Mouse (Mus musculus) midbrain, embryonic 15.5 days (tissue): ENCODE measurements around the gene Cerk. TPM values are rescaled to one million over a fixed set of nuclear protein-coding genes. Genes with fewer than 3 reads are reported as not detected.

ENCODE experiments used
- ATAC-seq: fragments of 200-750 bp; cut with Nextera tagmentation; replicated peaks from 2 replicates; pipeline ENCODE4 v1.8.0; 2017; ENCODE audit warnings: moderate TSS enrichment
- H3K27ac ChIP-seq: fragments of 300-500 bp; sonication (generic); 2 replicates; pipeline ENCODE4 v1.5.1; 2015; ENCODE audit warnings: mild to moderate bottlenecking, inconsistent platforms
- H3K27me3 ChIP-seq: fragments of 300-500 bp; sonication (generic); replicated peaks from 2 replicates; pipeline ENCODE4 v1.6.1; 2015; ENCODE audit warnings: inconsistent platforms
- H3K36me3 ChIP-seq: fragments of 300-500 bp; sonication (generic); replicated peaks from 2 replicates; pipeline ENCODE4 v1.6.1; 2015; ENCODE audit warnings: inconsistent platforms
- H3K4me1 ChIP-seq: fragments of 300-500 bp; sonication (generic); 2 replicates; pipeline ENCODE4 v1.6.1; 2015; ENCODE audit warnings: inconsistent platforms
- H3K4me2 ChIP-seq: fragments of 300-500 bp; sonication (generic); 2 replicates; pipeline ENCODE4 v1.6.1; 2015; ENCODE audit warnings: inconsistent platforms, mild to moderate bottlenecking, moderate library complexity
- H3K4me3 ChIP-seq: fragments of 300-500 bp; sonication (generic); 2 replicates; pipeline ENCODE4 v1.5.1; 2015; ENCODE audit warnings: mild to moderate bottlenecking, inconsistent platforms
- H3K9ac ChIP-seq: fragments of 300-500 bp; sonication (generic); 2 replicates; pipeline ENCODE4 v1.6.1; 2015; ENCODE audit warnings: mild to moderate bottlenecking, inconsistent platforms
- H3K9me3 ChIP-seq: fragments of 300-500 bp; sonication (generic); 2 replicates; pipeline ENCODE4 v1.6.1; 2016; ENCODE audit warnings: inconsistent platforms
- WGBS: fragments of 180-500 bp; shearing (Covaris S2); methylation state at CpG from one replicate; pipeline ENCODE4 v1.1.7; 2015; ENCODE audit warnings: mixed read lengths; 5-methylcytosine and 5-hydroxymethylcytosine counted together
- polyA plus RNA-seq: library from polyadenylated mRNA; unstranded; fragments of >200 nt; fragmentation: Nextera tagmentation; extraction: Ambion mirVana; gene quantifications from 2 replicates; pipeline ENCODE4 v1.2.1, GENCODE M21; 2015

Cerk gene
- polyA plus RNA-seq, 1 experiment from 2014 or later: 25.8 TPM

DNA sequence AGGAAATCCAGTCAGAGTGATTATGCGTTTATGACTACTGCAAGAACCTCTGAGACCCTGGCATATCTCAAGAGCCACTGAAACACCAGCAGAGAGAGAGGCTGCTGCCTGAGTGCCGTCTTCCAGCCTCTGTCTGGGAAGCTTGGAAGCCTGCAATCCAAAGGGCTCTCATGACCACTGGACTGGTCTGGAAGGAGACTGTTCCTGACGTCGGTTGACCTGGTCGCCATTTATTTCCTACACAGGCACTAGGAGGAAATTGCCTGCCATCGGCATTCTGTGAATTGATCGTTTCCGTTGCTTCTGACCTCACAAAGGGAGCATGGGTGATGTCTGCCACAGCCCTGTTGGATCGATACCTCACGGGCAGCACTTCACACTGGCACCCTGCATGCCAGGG, 9.8 kb downstream of the Cerk start:
- Histone ChIP-seq H3K27ac (no peak overlapping the region), H3K4me2 (no peak overlapping the region), H3K27me3 (no peaks in the 10 kb centered on the region), H3K4me3 (no peak overlapping the region), H3K9ac (no peak overlapping the region), H3K9me3 (no peaks in the 10 kb centered on the region), H3K36me3 (no peaks in the 10 kb centered on the region), H3K4me1 (peaks cover 15% of the 10 kb centered on the region)
- 90% methylated on average over 10 of the region's 10 CpGs for WGBS
- no peak for ATAC-seq

DNA sequence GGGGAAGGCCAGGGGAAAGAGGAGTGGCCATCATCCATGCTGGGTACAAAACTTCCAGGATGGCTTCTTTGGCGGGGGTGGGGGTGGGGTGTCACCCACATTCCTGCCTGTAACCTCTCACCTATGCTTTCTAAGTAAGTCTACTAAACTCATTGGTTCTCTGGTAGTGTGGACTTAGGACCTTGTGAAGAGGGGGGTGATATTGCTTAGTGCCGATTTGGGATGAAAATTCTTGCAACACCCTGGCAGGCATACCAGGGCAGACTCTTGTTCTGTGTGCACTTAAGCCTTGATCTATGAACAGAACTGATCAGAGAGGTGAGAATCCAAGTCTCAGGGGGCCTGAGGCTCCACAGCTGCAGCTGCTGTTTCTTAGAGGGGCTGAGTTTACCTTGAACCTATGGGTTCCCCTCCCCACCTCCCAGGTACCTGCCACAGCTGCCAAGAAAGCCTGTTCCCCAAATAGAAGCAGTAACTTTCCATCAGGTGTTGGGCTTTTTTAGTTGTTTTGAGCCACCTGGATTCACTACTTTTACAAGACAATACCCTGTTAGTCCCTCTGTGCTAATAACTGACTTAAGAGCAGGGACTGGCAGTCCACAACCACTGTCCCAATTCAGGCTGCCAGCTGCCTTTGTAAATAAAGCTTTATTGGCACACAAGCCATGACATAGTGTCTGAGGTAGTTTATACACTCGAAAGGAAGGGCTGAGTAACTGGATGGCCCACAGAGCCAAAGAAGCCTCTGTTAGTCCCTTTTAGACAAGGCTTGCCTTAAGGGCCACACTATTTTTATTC, 10.5 kb downstream of the Cerk start:
- H3K36me3 ChIP-seq: no peaks in the 10 kb centered on the region
- no peaks in the 10 kb centered on the region for H3K27me3 ChIP-seq
- H3K9me3 ChIP-seq: no peaks in the 10 kb centered on the region
- peaks cover 15% of the 10 kb centered on the region for H3K4me1 ChIP-seq
- no peak overlapping the region for H3K4me3 ChIP-seq
- H3K9ac ChIP-seq: no peak overlapping the region
- no peak for ATAC-seq
- H3K27ac ChIP-seq: no peak overlapping the region
- H3K4me2 ChIP-seq: no peak overlapping the region
- 84% methylated on average over 3 of the region's 3 CpGs for WGBS

DNA sequence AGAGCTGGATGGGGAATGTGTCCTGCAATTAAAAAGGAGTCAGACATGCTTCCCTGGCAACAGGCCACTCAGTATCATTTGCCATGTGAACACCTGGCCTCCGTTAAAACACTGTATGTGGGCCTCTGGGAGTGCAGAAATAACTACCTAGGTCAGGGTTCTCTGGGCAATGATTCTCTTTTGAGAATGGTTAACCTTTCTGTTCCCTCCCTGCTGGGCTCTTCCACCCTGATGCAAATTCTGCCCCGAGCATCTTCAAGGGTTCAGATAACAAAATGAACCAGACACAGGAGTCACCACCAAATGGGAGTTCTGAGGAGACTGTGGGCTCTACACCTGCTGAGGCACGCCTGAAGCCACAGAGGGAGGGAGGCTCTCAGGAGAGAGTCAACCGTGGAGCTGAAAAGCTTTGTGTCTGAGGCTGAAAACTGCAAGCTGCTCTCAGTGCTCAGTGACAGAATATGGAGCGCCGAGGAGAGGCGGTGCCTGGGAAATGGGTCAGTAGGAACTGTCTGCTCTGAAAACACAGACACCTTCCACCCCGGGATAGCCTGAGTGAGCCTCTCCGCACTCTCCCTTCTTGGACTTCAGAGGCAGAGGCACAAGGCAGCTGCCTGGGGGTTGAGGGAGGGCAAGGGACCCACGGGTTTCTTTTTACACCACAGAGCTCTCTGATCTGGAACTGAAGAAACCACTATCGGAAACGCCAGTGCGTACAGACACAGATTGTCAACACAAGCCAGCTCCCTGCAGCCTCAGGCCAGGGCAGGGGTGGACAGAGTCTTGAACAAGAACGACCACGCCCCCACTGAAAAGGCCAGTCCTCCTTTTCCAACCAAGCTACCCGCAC, 12.6 kb downstream of the Cerk start:
- no peak overlapping the region for H3K9ac ChIP-seq

DNA sequence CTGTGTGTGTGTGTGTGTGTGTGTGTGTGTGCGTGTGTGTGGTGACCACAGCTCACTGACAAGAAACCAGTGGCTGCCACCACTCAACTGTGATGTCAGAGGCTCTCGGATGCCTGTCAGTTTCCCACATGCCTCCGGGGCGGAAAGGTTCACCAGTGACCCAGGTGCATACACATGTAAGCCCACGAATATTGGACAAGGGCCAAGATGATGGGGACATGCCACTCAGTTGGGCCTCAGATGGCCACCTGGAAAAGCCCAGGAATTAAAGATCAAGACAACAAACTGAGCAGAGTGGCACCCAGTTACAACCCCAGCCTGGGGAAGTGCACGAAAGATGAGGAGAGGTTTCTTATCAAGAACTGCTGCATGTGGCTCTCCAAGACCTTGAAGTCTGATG, 13.4 kb downstream of the Cerk start:
- Histone ChIP-seq H3K4me1 (peaks cover 30% of the 10 kb centered on the region), H3K4me2 (no peak overlapping the region), H3K9ac (no peak overlapping the region), H3K36me3 (no peaks in the 10 kb centered on the region), H3K9me3 (no peaks in the 10 kb centered on the region), H3K4me3 (no peak overlapping the region), H3K27ac (no peak overlapping the region), H3K27me3 (no peaks in the 10 kb centered on the region)
- ATAC-seq: no peak
- WGBS: 78% methylated on average over 6 of the region's 6 CpGs

More for the DNA sequence above, 12.6 kb downstream of the Cerk start:
- Histone ChIP-seq H3K4me1 (peaks cover 25% of the 10 kb centered on the region), H3K36me3 (no peaks in the 10 kb centered on the region), H3K27me3 (no peaks in the 10 kb centered on the region), H3K4me2 (no peak overlapping the region), H3K4me3 (no peak overlapping the region), H3K9me3 (no peaks in the 10 kb centered on the region), H3K27ac (no peak overlapping the region)
- WGBS: 47% methylated on average over 16 of the region's 16 CpGs
- ATAC-seq: no peak

DNA sequence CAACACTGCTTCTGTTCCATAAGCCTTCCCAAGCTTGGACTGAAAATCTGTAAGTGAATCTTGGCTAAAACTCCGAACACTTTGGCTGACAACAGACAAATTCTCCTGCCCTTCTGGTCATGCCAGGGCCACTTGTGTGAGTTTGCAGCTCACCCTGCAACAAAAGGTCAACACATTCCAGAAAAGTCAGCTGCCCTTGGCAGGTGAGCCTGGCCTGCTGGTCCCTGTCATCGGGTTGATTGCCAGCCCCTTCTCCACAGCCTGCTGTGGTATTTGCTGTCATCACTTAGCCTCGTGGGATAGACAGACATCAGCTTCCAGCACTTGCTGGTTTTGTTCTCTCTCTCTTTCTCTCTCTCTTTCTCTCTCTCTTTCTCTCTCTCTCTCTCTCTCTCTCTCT, 13.8 kb downstream of the Cerk start:
- no peak for ATAC-seq
- Histone ChIP-seq H3K9ac (no peak overlapping the region), H3K27ac (no peak overlapping the region), H3K36me3 (no peaks in the 10 kb centered on the region), H3K27me3 (no peaks in the 10 kb centered on the region), H3K9me3 (no peaks in the 10 kb centered on the region), H3K4me1 (peaks cover 30% of the 10 kb centered on the region), H3K4me2 (no peak overlapping the region), H3K4me3 (no peak overlapping the region)
- 61% methylated on average over 3 of the region's 3 CpGs for WGBS

DNA sequence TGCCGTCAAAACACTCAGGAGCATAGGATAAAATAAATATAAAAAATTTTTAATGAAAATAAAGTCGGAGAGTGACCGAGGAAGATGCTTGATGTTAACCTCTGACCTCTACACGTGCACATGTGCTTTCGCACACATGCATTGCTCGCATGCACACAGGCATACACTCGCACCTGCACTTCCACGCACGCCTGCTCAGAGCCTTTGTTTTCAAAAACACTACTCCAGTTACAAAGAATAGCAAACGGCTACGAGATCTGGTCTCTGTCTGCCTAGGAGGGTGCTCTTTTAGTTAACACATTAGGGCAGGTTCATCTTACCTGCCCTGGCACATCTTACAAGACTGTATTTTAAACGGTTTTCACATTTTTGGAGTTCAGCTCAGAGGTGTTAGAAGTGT, 14.6 kb downstream of the Cerk start:
- H3K9ac ChIP-seq: no peak overlapping the region
- no peak overlapping the region for H3K4me2 ChIP-seq
- no peak for ATAC-seq
- no peaks in the 10 kb centered on the region for H3K27me3 ChIP-seq
- 82% methylated on average over 12 of the region's 12 CpGs for WGBS
- H3K36me3 ChIP-seq: no peaks in the 10 kb centered on the region
- H3K9me3 ChIP-seq: no peaks in the 10 kb centered on the region
- H3K4me1 ChIP-seq: peaks cover 30% of the 10 kb centered on the region
- H3K27ac ChIP-seq: no peak overlapping the region
- H3K4me3 ChIP-seq: no peak overlapping the region

DNA sequence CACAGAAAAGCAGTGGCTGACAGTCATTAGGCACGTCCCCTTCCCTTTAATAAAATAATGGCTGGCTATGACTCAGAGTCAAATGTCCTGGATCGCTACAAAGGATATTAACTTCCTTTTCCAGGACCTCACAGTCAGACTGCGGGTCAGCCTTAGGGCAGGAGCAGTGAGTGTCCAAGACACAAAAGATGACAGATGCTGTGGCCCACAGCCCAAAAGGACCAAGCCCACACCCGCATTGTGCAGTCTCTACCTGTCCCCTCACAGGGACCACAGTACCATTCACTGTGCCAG, 16.2 kb downstream of the Cerk start:
- H3K36me3 ChIP-seq: no peaks in the 10 kb centered on the region
- H3K27me3 ChIP-seq: no peaks in the 10 kb centered on the region
- WGBS: 83% methylated on average over 4 of the region's 4 CpGs
- no peak overlapping the region for H3K4me2 ChIP-seq
- no peak overlapping the region for H3K9ac ChIP-seq
- H3K9me3 ChIP-seq: no peaks in the 10 kb centered on the region
- peaks cover 30% of the 10 kb centered on the region for H3K4me1 ChIP-seq
- ATAC-seq: no peak
- no peak overlapping the region for H3K27ac ChIP-seq
- H3K4me3 ChIP-seq: no peak overlapping the region

DNA sequence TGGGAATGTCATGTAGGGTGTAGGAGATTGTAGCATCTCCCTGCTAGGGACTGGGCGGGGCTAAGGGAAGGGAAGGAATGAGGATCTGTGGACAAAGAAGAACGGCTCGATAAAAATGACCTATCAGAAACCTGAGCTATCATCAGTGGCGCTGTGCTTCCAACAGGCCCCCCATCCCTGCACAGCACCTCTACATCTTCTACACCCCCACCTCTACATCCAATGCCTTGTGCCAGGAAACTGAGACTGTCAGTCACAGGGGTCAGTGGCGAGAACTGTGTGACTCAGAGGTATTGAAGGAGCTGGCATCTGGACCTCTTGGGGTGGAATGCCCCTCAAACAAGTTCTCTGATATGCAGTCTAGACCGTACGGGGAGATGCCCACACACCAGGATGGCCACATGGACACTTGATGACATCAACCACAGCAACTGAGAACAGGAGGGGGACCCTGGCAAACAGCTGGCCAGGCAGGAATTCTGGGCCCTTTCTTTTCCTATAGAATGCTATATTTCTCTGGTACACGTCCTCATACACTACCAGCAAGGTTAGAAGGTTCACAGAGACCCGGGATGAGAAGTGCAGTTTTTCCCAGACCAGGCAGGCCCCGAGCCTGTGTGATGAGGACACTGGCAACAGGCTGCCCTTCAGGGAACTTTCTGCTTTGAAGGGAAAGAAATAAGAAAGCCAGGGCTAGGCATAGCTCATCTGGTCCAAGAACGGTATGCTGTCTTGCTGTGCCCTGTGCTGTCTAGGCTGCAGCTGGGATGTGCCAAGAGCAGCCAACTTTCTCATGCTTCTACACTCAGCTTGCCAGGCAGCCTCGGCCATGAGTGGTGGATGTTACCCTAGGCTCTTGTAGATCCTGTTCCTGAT, 16.8 kb downstream of the Cerk start:
- Histone ChIP-seq H3K4me1 (peaks cover 29% of the 10 kb centered on the region), H3K4me3 (no peak overlapping the region), H3K9me3 (no peaks in the 10 kb centered on the region), H3K9ac (no peak overlapping the region), H3K27ac (no peak overlapping the region), H3K36me3 (no peaks in the 10 kb centered on the region), H3K27me3 (no peaks in the 10 kb centered on the region), H3K4me2 (no peak overlapping the region)
- WGBS: 76% methylated on average over 12 of the region's 12 CpGs
- no peak for ATAC-seq

DNA sequence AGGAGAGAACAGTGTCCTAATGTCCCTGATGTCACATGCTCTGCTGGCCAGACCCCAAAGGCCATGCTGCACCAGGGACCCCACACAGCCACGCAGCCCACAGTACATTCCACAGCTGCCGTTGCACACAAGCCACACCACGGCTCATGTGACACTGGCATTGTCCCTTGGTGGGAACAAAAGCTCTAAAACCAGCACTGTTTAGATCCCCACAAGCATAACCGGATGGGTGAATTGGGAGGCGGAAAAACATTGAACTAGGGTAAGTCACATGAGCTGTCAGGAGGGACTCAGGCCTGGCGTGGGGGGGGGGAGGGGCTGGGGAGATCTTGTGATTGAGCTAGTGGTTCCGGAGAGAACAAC, 17.5 kb downstream of the Cerk start:
- Histone ChIP-seq H3K4me3 (no peak overlapping the region), H3K36me3 (no peaks in the 10 kb centered on the region), H3K4me2 (no peak overlapping the region), H3K27ac (no peak overlapping the region), H3K9ac (no peak overlapping the region), H3K9me3 (no peaks in the 10 kb centered on the region), H3K4me1 (peaks cover 22% of the 10 kb centered on the region), H3K27me3 (no peaks in the 10 kb centered on the region)
- WGBS: 19% methylated on average over 7 of the region's 7 CpGs
- ATAC-seq: no peak

DNA sequence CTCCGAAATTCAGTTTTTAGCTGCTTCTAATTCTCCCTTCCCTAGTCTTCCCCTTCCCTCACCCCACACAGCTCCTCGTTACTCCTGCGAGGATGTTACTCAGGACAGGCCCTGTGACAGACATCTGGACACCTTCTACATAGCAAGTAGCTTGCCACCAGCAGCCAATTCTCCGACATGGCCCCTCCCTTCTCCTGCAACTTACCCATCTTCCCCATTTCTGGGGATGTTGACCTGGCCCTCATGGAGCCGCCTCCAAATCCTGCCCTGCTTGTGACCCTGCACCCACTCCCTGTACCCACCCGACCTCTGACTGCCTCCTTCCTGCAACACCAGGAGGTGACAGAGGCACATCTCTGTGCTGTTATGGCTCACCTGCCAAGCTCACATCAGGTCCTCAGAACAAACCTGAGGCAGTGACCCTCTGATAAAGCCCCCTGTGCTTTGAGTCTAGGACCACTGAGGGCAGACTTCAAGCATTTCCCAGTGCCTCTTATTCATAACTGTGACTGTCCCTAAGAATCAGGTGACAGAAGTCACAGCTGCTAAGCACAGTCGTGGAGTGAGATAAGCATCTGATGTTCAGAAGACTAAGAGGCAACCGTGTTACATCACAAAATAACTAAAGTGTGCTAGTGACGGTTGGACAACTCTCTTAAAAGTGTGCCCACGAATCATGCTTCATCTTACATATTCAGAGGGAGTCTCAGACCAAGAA, 18.0 kb downstream of the Cerk start:
- no peak overlapping the region for H3K27ac ChIP-seq
- H3K9ac ChIP-seq: no peak overlapping the region
- no peak overlapping the region for H3K4me2 ChIP-seq
- ATAC-seq: no peak
- H3K36me3 ChIP-seq: no peaks in the 10 kb centered on the region
- peaks cover 17% of the 10 kb centered on the region for H3K4me1 ChIP-seq
- H3K27me3 ChIP-seq: no peaks in the 10 kb centered on the region
- WGBS: 82% methylated on average over 10 of the region's 10 CpGs
- no peaks in the 10 kb centered on the region for H3K9me3 ChIP-seq
- H3K4me3 ChIP-seq: no peak overlapping the region

DNA sequence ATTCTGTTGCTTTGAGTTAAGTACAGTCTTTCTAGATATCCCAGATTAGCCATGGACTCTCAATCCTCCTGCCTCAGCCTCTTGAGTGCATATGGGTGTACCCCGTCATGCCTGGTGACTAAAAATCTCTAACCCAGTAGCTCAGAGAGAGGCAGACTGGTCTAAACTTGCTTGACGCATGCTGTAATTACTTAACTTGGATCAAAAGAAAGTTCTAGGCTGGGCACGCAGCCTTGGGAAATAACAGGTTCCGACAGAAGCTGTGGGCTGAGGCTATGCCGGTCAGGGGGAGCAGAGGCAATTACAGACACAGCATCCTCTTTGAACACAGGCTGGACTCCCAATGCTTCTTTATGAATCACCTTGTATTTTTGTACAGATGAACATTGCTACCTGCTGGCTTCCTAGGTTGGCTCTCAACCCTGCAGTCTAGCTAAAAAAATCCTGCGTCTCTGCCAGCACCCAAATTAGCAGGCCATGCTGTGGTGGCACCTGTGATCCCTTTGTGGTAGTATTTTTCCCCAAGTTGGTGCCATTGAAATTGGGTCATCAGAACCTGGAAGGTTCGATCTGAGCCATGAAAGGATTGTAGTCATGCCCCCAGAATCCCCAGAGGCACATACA, 18.8 kb downstream of the Cerk start:
- ATAC-seq: no peak
- H3K27me3 ChIP-seq: no peaks in the 10 kb centered on the region
- no peak overlapping the region for H3K27ac ChIP-seq
- no peak overlapping the region for H3K4me3 ChIP-seq
- peaks cover 15% of the 10 kb centered on the region for H3K4me1 ChIP-seq
- H3K9me3 ChIP-seq: no peaks in the 10 kb centered on the region
- no peak overlapping the region for H3K9ac ChIP-seq
- H3K36me3 ChIP-seq: peaks cover under 1% of the 10 kb centered on the region; the same call in 1 of the 2 replicates
- H3K4me2 ChIP-seq: no peak overlapping the region
- WGBS: 93% methylated on average over 7 of the region's 7 CpGs
